ENCODE assay signal across 17 mouse cellular contexts in genomic region chr5:110609868-110610267, GRCm38 (mm10). TPM values are rescaled to one million over a fixed set of nuclear protein-coding genes. Genes with fewer than 3 reads are reported as not detected.
DNase-seq lines count a peak whose midpoint lies in the region.
"Had no signal": no experiment of that assay in that cellular context is flagged by ENCODE, and none has a peak within 500 bp of the region (broad histone marks: within the 10 kb centered on the region; RNA-seq: fewer than 3 reads in every experiment).

No protein-coding gene starts in this region.

- DNase-seq in cerebellum, adult 11-12 months: peak; percentile 38
- no peak for DNase-seq in cerebellum, postnatal 4 days (ENCODE audit: low spot score in 2 of 2)
- DNase-seq in left cerebral cortex, postnatal 4 days: peak; percentile 32
- DNase-seq in left cerebral cortex, postnatal 36 days (ENCODE audit: low spot score in 2 of 2): no peak
- peak; percentile 29 to 46 for DNase-seq in cerebellum, postnatal 10 days
- DNase-seq in limb, embryonic 10.5 days (ENCODE audit: low spot score): no peak
- no peak for DNase-seq in gastrocnemius, adult 18-20 months (ENCODE audit: low spot score)
- DNase-seq in thymus, postnatal 10 days (ENCODE audit: low spot score in 2 of 2): no peak
- DNase-seq: adrenal gland, adult 2 months; adrenal gland, postnatal 25 days; embryo, embryonic 11 days; gastrocnemius, postnatal 14 days; kidney, adult 8-10 months had no signal

- 83% methylated on average over 5 of the region's 5 CpGs for WGBS in limb, embryonic 10.5 days

- no peak overlapping the region for H3K4me3 ChIP-seq in limb, embryonic 10.5 days
- H3K4me3 ChIP-seq: embryonic facial prominence, embryonic 12.5 days; forebrain, embryonic 12.5 days; heart, embryonic 12.5 days; hindbrain, embryonic 15.5 days had no signal

- intact Hi-C loops in left cerebral cortex, postnatal 4 days (cut with DNase I): no loop called here
- intact Hi-C loops in left cerebral cortex, postnatal 36 days (cut with DNase I): no loop called here

- H3K4me1 ChIP-seq in limb, embryonic 10.5 days: peaks cover 62% of the 10 kb centered on the region
- H3K4me1 ChIP-seq: forebrain, embryonic 12.5 days; heart, embryonic 12.5 days; hindbrain, embryonic 15.5 days had no signal

- H3K27ac ChIP-seq in limb, embryonic 10.5 days: 0 out of 2 replicates have a peak overlapping the region, but pooled peaks have one; percentile 46
- H3K27ac ChIP-seq: embryonic facial prominence, embryonic 12.5 days; forebrain, embryonic 12.5 days; hindbrain, embryonic 15.5 days had no signal

- no peaks in the 10 kb centered on the region for H3K36me3 ChIP-seq in limb, embryonic 10.5 days
- H3K36me3 ChIP-seq: embryonic facial prominence, embryonic 12.5 days; forebrain, embryonic 12.5 days; heart, embryonic 12.5 days had no signal

- no peaks in the 10 kb centered on the region for H3K9me3 ChIP-seq in limb, embryonic 10.5 days (replicated peaks)
- H3K9me3 ChIP-seq: embryonic facial prominence, embryonic 12.5 days; forebrain, embryonic 12.5 days; heart, embryonic 12.5 days; hindbrain, embryonic 15.5 days had no signal

- H3K27me3 ChIP-seq in limb, embryonic 10.5 days (ENCODE audit: low read depth, poor library complexity, severe bottlenecking): no peaks in the 10 kb centered on the region
- H3K27me3 ChIP-seq: hindbrain, embryonic 15.5 days had no signal

RNA-seq across cellular contexts. Expression of gene Noc4l, which starts 43.3 kb away (rescaled TPM):
- total RNA-seq in left cerebral cortex, postnatal 4 days (2021): 10 to 100 TPM; 35.2 to 47.0 TPM
- total RNA-seq in left cerebral cortex, postnatal 36 days (2021): 10 to 100 TPM; 20.3 to 25.1 TPM
- polyA plus RNA-seq in limb, embryonic 10.5 days (2016; fragmentation: Nextera tagmentation; extraction: Ambion mirVana): 90.4 and 102 TPM in 2 replicates
- total RNA-seq in gastrocnemius, adult 18-20 months (2021): 10 to 100 TPM; 14.1 to 15.4 TPM

RNA-seq across cellular contexts. Expression of gene Ddx51, which starts 43.4 kb away (rescaled TPM):
- total RNA-seq in left cerebral cortex, postnatal 4 days (2021): 10 to 100 TPM; 28.0 to 32.5 TPM
- total RNA-seq in left cerebral cortex, postnatal 36 days (2021): 10 to 100 TPM; 28.7 to 31.7 TPM
- polyA plus RNA-seq in limb, embryonic 10.5 days (2016; fragmentation: Nextera tagmentation; extraction: Ambion mirVana): 38.1 and 51.8 TPM in 2 replicates
- 1 to 10 TPM; 6.0 to 8.5 TPM for total RNA-seq in gastrocnemius, adult 18-20 months (2021)

Comparison
In these comparisons a context has a peak if more than half of its experiments do, and no peak if none do; other contexts are left out.
1. DNase-seq: peak in cerebellum, adult 11-12 months (single experiment), left cerebral cortex, postnatal 4 days (single experiment) and cerebellum, postnatal 10 days (2 of 2); none in cerebellum, postnatal 4 days (0 of 2), left cerebral cortex, postnatal 36 days (0 of 2), limb, embryonic 10.5 days (single experiment), gastrocnemius, adult 18-20 months (single experiment) and thymus, postnatal 10 days (0 of 2).